Mouse (Mus musculus): ENCODE results near the gene Edf1. TPM values are rescaled to one million over a fixed set of nuclear protein-coding genes. Genes with fewer than 3 reads are reported as not detected.
A peak's percentile ranks its signal among the peaks of the same experiment; 100 is the strongest.

The Edf1 gene
- polyA plus RNA-seq, 1 experiment from 2014 or later = 496 TPM

GRCm38 (mm10) chr2:25536531-25536930 lies 21.1 kb upstream of the Edf1 start:
- ATAC-seq = no peak
- Histone ChIP-seq H3K9ac (ENCODE audit: low read depth, low read length) (no peak overlapping the region), H3K9me3 (ENCODE audit: control insufficient read depth) (no peaks in the 10 kb centered on the region), H3K36me3 (ENCODE audit: control insufficient read depth, insufficient read depth) (peaks cover 50% of the 10 kb centered on the region), H3K4me2 (replicated peaks; ENCODE audit: low read depth) (no peak overlapping the region), H3K27ac (ENCODE audit: low read depth, low read length) (no peak overlapping the region), H3K27me3 (replicated peaks; ENCODE audit: control insufficient read depth, insufficient read depth, low read length) (no peaks in the 10 kb centered on the region), H3K4me1 (replicated peaks; ENCODE audit: control insufficient read depth, insufficient read depth, low read length) (no peaks in the 10 kb centered on the region), H3K4me3 (ENCODE audit: low read depth, low read length) (no peak overlapping the region)
- 88% methylated on average over 8 of the region's 8 CpGs for WGBS
- TF ChIP-seq CTCF (IDR thresholded peaks at IDR 0.05; ENCODE audit: low read depth) = no peak

GRCm38 (mm10) chr2:25540541-25540948 lies 17.1 kb upstream of the Edf1 start:
- Histone ChIP-seq H3K27me3 (replicated peaks; ENCODE audit: control insufficient read depth, insufficient read depth, low read length) (no peaks in the 10 kb centered on the region), H3K4me3 (ENCODE audit: low read depth, low read length) (no peak overlapping the region), H3K9ac (ENCODE audit: low read depth, low read length) (no peak overlapping the region), H3K27ac (ENCODE audit: low read depth, low read length) (no peak overlapping the region), H3K4me1 (replicated peaks; ENCODE audit: control insufficient read depth, insufficient read depth, low read length) (no peaks in the 10 kb centered on the region), H3K4me2 (replicated peaks; ENCODE audit: low read depth) (no peak overlapping the region), H3K9me3 (ENCODE audit: control insufficient read depth) (no peaks in the 10 kb centered on the region), H3K36me3 (ENCODE audit: control insufficient read depth, insufficient read depth) (peaks cover 29% of the 10 kb centered on the region)
- ATAC-seq = no peak
- WGBS = 84% methylated on average over 4 of the region's 4 CpGs
- no peak for TF ChIP-seq CTCF (IDR thresholded peaks at IDR 0.05; ENCODE audit: low read depth)

GRCm38 (mm10) chr2:25541644-25542367 lies 15.8 kb upstream of the Edf1 start:
- no peak for TF ChIP-seq CTCF (IDR thresholded peaks at IDR 0.05; ENCODE audit: low read depth)
- no peak overlapping the region for H3K27ac ChIP-seq (ENCODE audit: low read depth, low read length)
- WGBS = 69% methylated on average over 10 of the region's 10 CpGs

GRCm38 (mm10) chr2:25545996-25546810 lies 11.4 kb upstream of the Edf1 start:
- Histone ChIP-seq H3K4me3 (ENCODE audit: low read depth, low read length) (peak overlapping the region; percentile 65), H3K4me1 (replicated peaks; ENCODE audit: control insufficient read depth, insufficient read depth, low read length) (no peaks in the 10 kb centered on the region), H3K4me2 (replicated peaks; ENCODE audit: low read depth) (peak overlapping the region; percentile 68), H3K9me3 (ENCODE audit: control insufficient read depth) (no peaks in the 10 kb centered on the region), H3K27ac (ENCODE audit: low read depth, low read length) (peak overlapping the region; percentile 74), H3K9ac (ENCODE audit: low read depth, low read length) (peak overlapping the region; percentile 82), H3K27me3 (replicated peaks; ENCODE audit: control insufficient read depth, insufficient read depth, low read length) (no peaks in the 10 kb centered on the region), H3K36me3 (ENCODE audit: control insufficient read depth, insufficient read depth) (no peaks in the 10 kb centered on the region)
- ATAC-seq = peak; percentile 65
- 0 out of 2 replicates have a peak, but pooled peaks have one; percentile 16 for TF ChIP-seq CTCF (IDR thresholded peaks at IDR 0.05; ENCODE audit: low read depth)
- whole genome bisulfite sequencing = 5% methylated on average over 29 of the region's 43 CpGs

More at GRCm38 (mm10) chr2:25541644-25542367, 15.8 kb upstream of the Edf1 start:
- Histone ChIP-seq H3K9me3 (ENCODE audit: control insufficient read depth) (no peaks in the 10 kb centered on the region), H3K4me1 (replicated peaks; ENCODE audit: control insufficient read depth, insufficient read depth, low read length) (no peaks in the 10 kb centered on the region), H3K36me3 (ENCODE audit: control insufficient read depth, insufficient read depth) (peaks cover 16% of the 10 kb centered on the region), H3K4me2 (replicated peaks; ENCODE audit: low read depth) (no peak overlapping the region), H3K4me3 (ENCODE audit: low read depth, low read length) (no peak overlapping the region), H3K9ac (ENCODE audit: low read depth, low read length) (no peak overlapping the region), H3K27me3 (replicated peaks; ENCODE audit: control insufficient read depth, insufficient read depth, low read length) (no peaks in the 10 kb centered on the region)
- ATAC-seq = no peak

- peak within 1 kb of the TSS; percentile 65 for H3K4me3 ChIP-seq (ENCODE audit: low read depth, low read length)
- H3K9me3 ChIP-seq (ENCODE audit: control insufficient read depth) = no peaks in the 10 kb centered on the region
- peak within 1 kb of the TSS; percentile 74 for H3K27ac ChIP-seq (ENCODE audit: low read depth, low read length)
- WGBS = 3% methylated on average over 48 of the region's 48 CpGs
- TF ChIP-seq CTCF (IDR thresholded peaks at IDR 0.05; ENCODE audit: low read depth) = no peak
- H3K4me1 ChIP-seq (replicated peaks; ENCODE audit: control insufficient read depth, insufficient read depth, low read length) = no peaks in the 10 kb centered on the region
- peak; percentile 99 for ATAC-seq
- peak within 1 kb of the TSS; percentile 82 for H3K9ac ChIP-seq (ENCODE audit: low read depth, low read length)
- no peaks in the 10 kb centered on the region for H3K36me3 ChIP-seq (ENCODE audit: control insufficient read depth, insufficient read depth)
- no peaks in the 10 kb centered on the region for H3K27me3 ChIP-seq (replicated peaks; ENCODE audit: control insufficient read depth, insufficient read depth, low read length)
- peak within 1 kb of the TSS; percentile 68 for H3K4me2 ChIP-seq (replicated peaks; ENCODE audit: low read depth)
Observed at GRCm38 (mm10) chr2:25546811-25547491, 10.7 kb upstream of the Edf1 start, which contains the start of gene Traf2. TSS of gene Traf2 (minus strand) at chr2:25546940.
